Mouse (Mus musculus) left cerebral cortex, postnatal 14 days (tissue): ENCODE measurements at regions not wholly inside any gene's neighbourhood (a gene's known extent, or its start where the extent isn't known, plus 50 kb on each side); places are given as distances from the start of the nearest gene placed in this dataset.

Source experiments
- DNase-seq, 2 experiments: peaks; one replicate each; pipeline ENCODE4 v3.0.0; 2021 to 2022; ENCODE audit warnings: low spot score in 2 of 2, mixed read lengths in 1 of 2
- intact Hi-C: fragments of 180-260 bp; cut with DNase I; formaldehyde crosslinking; loops from one replicate; pipeline ENCODE4 v1.15.1; 2025

GRCm38 (mm10) chr14:15603954-15604523 is 165.3 kb upstream of the Lrrc3b start:
- intact Hi-C loops, result no loop called here
- peak; percentile 4 to 53 for DNase-seq

GRCm38 (mm10) chr14:15610166-15610565 is 171.4 kb upstream of the Lrrc3b start:
- DNase-seq, result no peak
- intact Hi-C loops, result no loop called here

GRCm38 (mm10) chr14:15634581-15634980 is 195.8 kb upstream of the Lrrc3b start:
- no peak for DNase-seq
- intact Hi-C loops, result no loop called here

GRCm38 (mm10) chr14:15637681-15638080 is 198.9 kb upstream of the Lrrc3b start:
- no peak for DNase-seq

GRCm38 (mm10) chr14:15638869-15639268 is 200.1 kb upstream of the Lrrc3b start:
- intact Hi-C loops, result no loop called here
- no peak for DNase-seq

More at GRCm38 (mm10) chr14:15637681-15638080, 198.9 kb upstream of the Lrrc3b start:
- intact Hi-C loops, result no loop called here

GRCm38 (mm10) chr14:15660886-15661285 is 222.1 kb upstream of the Lrrc3b start:
- intact Hi-C loops, result no loop called here

GRCm38 (mm10) chr14:15672292-15672691 is 233.5 kb upstream of the Lrrc3b start:
- no peak for DNase-seq
- intact Hi-C loops, result no loop called here

More at GRCm38 (mm10) chr14:15660886-15661285, 222.1 kb upstream of the Lrrc3b start:
- no peak for DNase-seq

- no peak for DNase-seq
- intact Hi-C loops, result no loop called here
Measured at GRCm38 (mm10) chr14:15677218-15677617, 238.4 kb upstream of the Lrrc3b start.

- DNase-seq, result no peak
- intact Hi-C loops, result no loop called here
Measured at GRCm38 (mm10) chr14:15679456-15679855, 240.7 kb upstream of the Lrrc3b start.

- intact Hi-C loops, result no loop called here
- DNase-seq, result no peak
Measured at GRCm38 (mm10) chr14:15698001-15698400, 259.2 kb upstream of the Lrrc3b start.

GRCm38 (mm10) chr14:15698607-15699006 is 259.8 kb upstream of the Lrrc3b start:
- intact Hi-C loops, result no loop called here
- DNase-seq, result no peak

GRCm38 (mm10) chr14:15722135-15722534 is 283.3 kb upstream of the Lrrc3b start:
- DNase-seq, result peak in 1 of 2 experiments; percentile 14
- intact Hi-C loops, result no loop called here

GRCm38 (mm10) chr14:15746629-15747238 is 307.9 kb upstream of the Lrrc3b start:
- DNase-seq, result no peak
- intact Hi-C loops, result no loop called here

GRCm38 (mm10) chr14:15769846-15770448 is 331.2 kb upstream of the Lrrc3b start:
- intact Hi-C loops, result no loop called here
- DNase-seq, result no peak

- DNase-seq, result no peak
- intact Hi-C loops, result no loop called here
Measured at GRCm38 (mm10) chr14:15784727-15785126, 345.9 kb upstream of the Lrrc3b start.

GRCm38 (mm10) chr14:15785230-15785629 is 346.4 kb upstream of the Lrrc3b start:
- intact Hi-C loops, result no loop called here

GRCm38 (mm10) chr14:15795698-15796097 is 356.9 kb upstream of the Lrrc3b start:
- no peak for DNase-seq
- intact Hi-C loops, result no loop called here

More at GRCm38 (mm10) chr14:15785230-15785629, 346.4 kb upstream of the Lrrc3b start:
- peak; percentile 3 to 17 for DNase-seq

GRCm38 (mm10) chr14:15797019-15797418 is 358.2 kb upstream of the Lrrc3b start:
- no peak for DNase-seq
- intact Hi-C loops, result no loop called here

- DNase-seq, result no peak
- intact Hi-C loops, result no loop called here
Measured at GRCm38 (mm10) chr14:15801477-15802099, 362.8 kb upstream of the Lrrc3b start.

GRCm38 (mm10) chr14:15809083-15809482 is 370.3 kb upstream of the Lrrc3b start:
- intact Hi-C loops, result no loop called here
- DNase-seq, result no peak
